Mouse (Mus musculus) hindbrain, embryonic 12.5 days (tissue): ENCODE results near the gene Gtpbp6. TPM values are rescaled to one million over a fixed set of nuclear protein-coding genes. Genes with fewer than 3 reads are reported as not detected.
A peak's percentile ranks its signal among the peaks of the same experiment; 100 is the strongest.
"Not testable (repeated sequence)": the region's sequence is repeated elsewhere in the genome, so short reads cannot be mapped to it uniquely, and the experiment has no call there.

ENCODE experiments used
- ATAC-seq: fragments of 200-750 bp; cut with Nextera tagmentation; 2 replicates; pipeline ENCODE4 v1.8.0; 2017; ENCODE audit warnings: moderate TSS enrichment; ENCODE audit not compliant: low FRiP score
- H3K27ac ChIP-seq: fragments of 300-500 bp; sonication (generic); 2 replicates; pipeline ENCODE4 v1.5.1; 2016; ENCODE audit warnings: mild to moderate bottlenecking
- H3K27me3 ChIP-seq: fragments of 300-500 bp; sonication (generic); 2 replicates; pipeline ENCODE4 v1.6.1; 2016; ENCODE audit warnings: mild to moderate bottlenecking
- H3K36me3 ChIP-seq: fragments of 300-500 bp; sonication (generic); 2 replicates; pipeline ENCODE4 v1.6.1; 2016; ENCODE audit warnings: mild to moderate bottlenecking
- H3K4me1 ChIP-seq: fragments of 300-500 bp; sonication (generic); 2 replicates; pipeline ENCODE4 v1.6.1; 2016
- H3K4me2 ChIP-seq: fragments of 300-500 bp; sonication (generic); replicated peaks from 2 replicates; pipeline ENCODE4 v1.6.1; 2016; ENCODE audit warnings: mild to moderate bottlenecking
- H3K4me3 ChIP-seq: fragments of 300-500 bp; sonication (generic); 2 replicates; pipeline ENCODE4 v1.5.1; 2016; ENCODE audit warnings: mild to moderate bottlenecking
- H3K9ac ChIP-seq: fragments of 300-500 bp; sonication (generic); 2 replicates; pipeline ENCODE4 v1.6.1; 2016; ENCODE audit warnings: mild to moderate bottlenecking, moderate library complexity
- H3K9me3 ChIP-seq: fragments of 300-500 bp; sonication (generic); replicated peaks from 2 replicates; pipeline ENCODE4 v1.6.1; 2016; ENCODE audit warnings: mild to moderate bottlenecking
- WGBS: fragments of 180-500 bp; shearing (Covaris S2); methylation state at CpG from one replicate; pipeline ENCODE4 v1.1.7; 2016; 5-methylcytosine and 5-hydroxymethylcytosine counted together
- polyA plus RNA-seq: library from polyadenylated mRNA; unstranded; fragments of >200 nt; fragmentation: Nextera tagmentation; extraction: Ambion mirVana; gene quantifications from 2 replicates; pipeline ENCODE4 v1.2.1, GENCODE M21; 2016

Gene Gtpbp6
- 53.7 and 55.8 TPM in 2 replicates for polyA plus RNA-seq

DNA sequence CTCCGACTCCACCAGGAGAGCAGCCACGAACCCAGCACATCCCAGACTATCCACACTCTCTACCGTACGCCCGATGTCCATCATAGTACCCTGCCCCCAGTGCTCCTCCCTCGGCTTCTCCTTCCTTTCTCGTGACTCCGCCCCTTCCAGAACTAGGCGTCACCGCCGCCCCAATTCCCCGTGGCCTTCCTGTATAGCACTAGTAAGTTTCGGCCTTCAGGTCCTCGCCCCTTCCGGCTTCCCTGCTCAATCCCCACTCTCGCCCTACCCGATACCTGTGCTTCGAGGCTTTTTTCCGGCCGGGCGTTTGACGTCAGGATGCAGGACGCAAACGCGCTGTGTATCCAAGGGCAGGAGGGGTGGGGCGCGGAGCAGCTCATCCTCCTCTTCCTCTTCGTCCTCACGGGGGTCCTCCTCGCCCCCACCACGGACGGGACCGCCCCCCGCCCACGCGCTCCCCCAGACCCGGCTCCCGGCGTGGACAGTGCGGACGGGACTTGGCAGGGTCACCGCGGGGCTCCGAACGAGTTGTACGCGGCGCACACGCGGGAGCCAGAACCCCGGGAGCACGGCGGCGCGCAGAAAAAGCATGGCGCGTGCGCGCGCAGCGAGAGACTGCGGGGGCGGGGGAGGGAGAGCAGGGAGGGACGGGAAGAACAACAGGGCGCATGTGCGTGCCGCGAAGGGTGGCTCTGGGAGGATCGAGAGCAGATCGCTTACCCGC lies at the start of gene Gtpbp6:
TSS of gene Gtpbp6 (minus strand) at position 617 of the 724 bp plus-strand sequence.
- peaks cover 15% of the 10 kb centered on the region for H3K4me1 ChIP-seq
- H3K4me3 ChIP-seq = peak within 1 kb of the TSS; percentile 78
- 1% methylated on average over 67 of the region's 71 CpGs for WGBS
- peak; percentile 83 for ATAC-seq
- peaks cover 40% of the 10 kb centered on the region for H3K36me3 ChIP-seq
- H3K9me3 ChIP-seq = no peaks in the 10 kb centered on the region
- H3K27ac ChIP-seq = peak within 1 kb of the TSS; percentile 97
- peak within 1 kb of the TSS; percentile 75 for H3K4me2 ChIP-seq
- H3K27me3 ChIP-seq = no peaks in the 10 kb centered on the region
- H3K9ac ChIP-seq = peak within 1 kb of the TSS; percentile 81

DNA sequence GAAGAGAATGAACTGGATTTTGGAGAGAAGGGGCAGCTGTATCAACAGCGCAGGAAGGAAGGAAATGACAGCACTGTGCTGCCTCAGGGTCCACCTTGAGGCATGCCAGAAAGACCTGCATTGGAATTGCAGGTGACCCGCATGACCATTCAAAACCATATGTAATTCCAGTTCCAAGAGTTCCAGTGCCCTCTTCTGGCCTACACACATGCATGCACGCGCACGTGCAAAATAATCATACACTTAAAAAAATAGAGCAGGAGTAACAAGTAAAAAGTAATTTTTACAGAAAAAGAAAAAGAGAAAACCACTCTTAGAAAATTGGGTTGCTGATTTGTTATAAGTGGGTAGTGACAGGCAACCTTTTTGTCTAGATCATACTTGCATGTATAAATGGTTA lies 35.0 kb upstream of the Gtpbp6 start:
- no peak overlapping the region for H3K27ac ChIP-seq
- no peak overlapping the region for H3K4me2 ChIP-seq
- H3K9ac ChIP-seq = no peak overlapping the region
- H3K36me3 ChIP-seq = peaks cover 60% of the 10 kb centered on the region
- no peak overlapping the region for H3K4me3 ChIP-seq
- no peak for ATAC-seq
- 93% methylated on average over 5 of the region's 5 CpGs for WGBS
- no peaks in the 10 kb centered on the region for H3K27me3 ChIP-seq
- H3K4me1 ChIP-seq = no peaks in the 10 kb centered on the region
- H3K9me3 ChIP-seq = no peaks in the 10 kb centered on the region

GRCm38 (mm10) chr5:110142309-110142708 lies 34.3 kb upstream of the Gtpbp6 start:
- Histone ChIP-seq H3K4me1 (0 out of 2 replicates have a peak, but pooled peaks cover under 1% of the 10 kb centered on the region), H3K9ac (no peak overlapping the region; the same call in 1 of the 2 replicates), H3K9me3 (no peaks in the 10 kb centered on the region), H3K36me3 (peaks cover 53% of the 10 kb centered on the region), H3K27ac (no peak overlapping the region), H3K27me3 (no peaks in the 10 kb centered on the region), H3K4me2 (no peak overlapping the region), H3K4me3 (no peak overlapping the region)
- no peak for ATAC-seq
- WGBS = 92% methylated on average over 2 of the region's 2 CpGs

- Histone ChIP-seq H3K27me3 (no peaks in the 10 kb centered on the region), H3K4me1 (peaks cover 8% of the 10 kb centered on the region), H3K9me3 (no peaks in the 10 kb centered on the region), H3K36me3 (peaks cover 37% of the 10 kb centered on the region), H3K27ac (no peak overlapping the region), H3K4me3 (no peak overlapping the region), H3K4me2 (no peak overlapping the region), H3K9ac (no peak overlapping the region)
- no peak for ATAC-seq
- WGBS = 94% methylated on average over 7 of the region's 7 CpGs
Observed at GRCm38 (mm10) chr5:110140424-110140823, 32.4 kb upstream of the Gtpbp6 start.

GRCm38 (mm10) chr5:110139325-110139724 lies 31.3 kb upstream of the Gtpbp6 start:
- H3K4me1 ChIP-seq = peaks cover 8% of the 10 kb centered on the region
- no peaks in the 10 kb centered on the region for H3K27me3 ChIP-seq
- H3K9ac ChIP-seq = no peak overlapping the region
- no peak overlapping the region for H3K27ac ChIP-seq
- WGBS = 94% methylated on average over 3 of the region's 3 CpGs
- no peak for ATAC-seq
- H3K4me3 ChIP-seq = no peak overlapping the region
- H3K36me3 ChIP-seq = peaks cover 27% of the 10 kb centered on the region
- H3K4me2 ChIP-seq = no peak overlapping the region
- no peaks in the 10 kb centered on the region for H3K9me3 ChIP-seq

GRCm38 (mm10) chr5:110137816-110138215 lies 29.8 kb upstream of the Gtpbp6 start:
- Histone ChIP-seq H3K27me3 (no peaks in the 10 kb centered on the region), H3K4me3 (no peak overlapping the region), H3K9me3 (0 out of 2 replicates have a peak, but pooled peaks cover 3% of the 10 kb centered on the region), H3K4me2 (no peak overlapping the region), H3K9ac (no peak overlapping the region), H3K36me3 (peaks cover 18% of the 10 kb centered on the region), H3K27ac (no peak overlapping the region), H3K4me1 (peaks cover 8% of the 10 kb centered on the region)
- WGBS = 94% methylated on average over 3 of the region's 3 CpGs
- ATAC-seq = no peak

GRCm38 (mm10) chr5:110136087-110136464 lies 28.1 kb upstream of the Gtpbp6 start:
- Histone ChIP-seq H3K4me2 (peak overlapping the region; percentile 70), H3K9ac (peak overlapping the region; percentile 90), H3K4me3 (peak overlapping the region; percentile 84), H3K4me1 (peaks cover 8% of the 10 kb centered on the region), H3K36me3 (peaks cover 14% of the 10 kb centered on the region), H3K9me3 (peaks cover 4% of the 10 kb centered on the region; the same call in 1 of the 2 replicates), H3K27ac (peak overlapping the region; percentile 85), H3K27me3 (no peaks in the 10 kb centered on the region)
- peak; percentile 66 for ATAC-seq
- WGBS = 6% methylated on average over 18 of the region's 18 CpGs

DNA sequence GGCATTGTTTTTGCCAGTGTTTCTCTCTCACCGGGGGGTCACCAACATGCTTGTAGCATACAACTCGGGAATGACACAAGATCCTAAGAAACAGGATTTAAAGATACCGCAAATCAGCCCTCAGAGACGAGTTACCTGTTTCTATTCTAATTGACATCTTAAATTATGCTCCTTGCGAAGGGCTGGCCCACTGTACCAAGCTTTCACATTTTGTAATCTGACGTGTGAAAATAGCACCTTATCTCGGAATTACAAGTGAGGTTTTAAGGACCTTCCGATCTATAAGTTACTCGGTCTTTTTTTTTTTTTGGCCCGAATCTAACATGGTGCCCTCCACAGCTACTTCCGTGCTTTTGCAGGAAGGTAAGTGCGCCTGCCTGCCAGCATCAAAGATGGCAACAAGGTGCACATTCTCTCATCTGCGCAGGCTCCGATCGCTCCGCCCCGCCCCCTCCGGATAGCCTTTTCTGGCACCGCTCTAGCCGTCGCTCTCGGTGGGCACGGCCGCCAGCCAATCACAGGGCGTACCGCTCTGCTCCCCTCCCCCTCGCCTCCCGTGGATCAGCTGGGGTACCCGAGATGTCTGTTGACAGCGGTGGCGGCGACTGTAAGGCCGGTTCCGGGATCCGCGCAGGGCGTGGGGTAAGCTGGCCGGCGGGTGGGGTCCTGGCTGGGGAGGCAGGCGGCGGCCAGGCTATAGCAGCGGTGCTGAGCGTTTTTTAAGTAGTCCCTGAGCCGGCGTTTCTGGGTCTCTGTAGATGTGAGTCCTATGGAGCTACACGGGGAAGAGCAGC lies 27.5 kb upstream of the Gtpbp6 start, which contains the start of gene Chfr:
TSS of gene Chfr (plus strand) at position 550 of the 794 bp plus-strand sequence.
- H3K27me3 ChIP-seq = no peaks in the 10 kb centered on the region
- whole genome bisulfite sequencing = 3% methylated on average over 46 of the region's 46 CpGs
- H3K4me2 ChIP-seq = peak within 1 kb of the TSS; percentile 70
- peaks cover 20% of the 10 kb centered on the region for H3K36me3 ChIP-seq
- peak; percentile 99 for ATAC-seq
- H3K4me3 ChIP-seq = peak within 1 kb of the TSS; percentile 84
- peaks cover 8% of the 10 kb centered on the region for H3K4me1 ChIP-seq
- H3K9ac ChIP-seq = peak within 1 kb of the TSS; percentile 90
- H3K27ac ChIP-seq = peak within 1 kb of the TSS; percentile 85
- peaks cover 9% of the 10 kb centered on the region for H3K9me3 ChIP-seq

- H3K4me3 ChIP-seq, H3K27me3 ChIP-seq, H3K27ac ChIP-seq, H3K4me2 ChIP-seq, H3K9ac ChIP-seq, H3K4me1 ChIP-seq, ATAC-seq, H3K9me3 ChIP-seq: not testable (repeated sequence)
- WGBS = 90% methylated on average over 3 of the region's 3 CpGs
- peaks cover 70% of the 10 kb centered on the region for H3K36me3 ChIP-seq
Observed at GRCm38 (mm10) chr5:110122380-110122779, 14.4 kb upstream of the Gtpbp6 start.

DNA sequence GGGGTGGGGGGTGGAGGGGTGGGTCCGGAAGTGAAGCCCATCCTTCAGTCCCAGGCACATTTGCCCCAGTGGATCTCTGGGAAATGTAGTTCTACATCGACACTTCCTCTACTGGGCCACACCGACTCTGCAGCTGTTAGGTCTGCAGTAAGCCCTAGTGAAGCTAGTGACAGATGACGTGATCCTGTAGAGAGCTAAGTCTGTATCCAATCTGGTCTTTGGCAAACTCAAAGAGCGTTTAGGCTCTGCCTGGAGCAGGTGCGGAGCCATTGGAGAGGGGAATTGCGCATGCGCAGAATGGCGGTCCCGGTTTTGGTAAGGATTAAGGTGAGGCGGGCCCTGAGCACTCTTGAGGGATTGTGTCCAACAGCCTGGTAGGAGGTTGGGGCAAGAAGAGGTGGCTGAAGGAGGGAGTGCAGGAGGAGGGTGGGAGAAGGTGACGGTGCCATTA lies 2.0 kb upstream of the Gtpbp6 start, which contains the start of gene Zfp605:
TSS of gene Zfp605 (plus strand) at position 102 of the 451 bp plus-strand sequence.
- ATAC-seq = peak; percentile 62
- Histone ChIP-seq H3K27me3 (no peaks in the 10 kb centered on the region), H3K27ac (peak within 1 kb of the TSS; percentile 97), H3K4me1 (peaks cover 15% of the 10 kb centered on the region), H3K4me2 (peak within 1 kb of the TSS; percentile 71), H3K9ac (peak within 1 kb of the TSS; percentile 76), H3K9me3 (no peaks in the 10 kb centered on the region), H3K4me3 (peak within 1 kb of the TSS; percentile 64), H3K36me3 (peaks cover 35% of the 10 kb centered on the region)
- WGBS = 1% methylated on average over 12 of the region's 12 CpGs

DNA sequence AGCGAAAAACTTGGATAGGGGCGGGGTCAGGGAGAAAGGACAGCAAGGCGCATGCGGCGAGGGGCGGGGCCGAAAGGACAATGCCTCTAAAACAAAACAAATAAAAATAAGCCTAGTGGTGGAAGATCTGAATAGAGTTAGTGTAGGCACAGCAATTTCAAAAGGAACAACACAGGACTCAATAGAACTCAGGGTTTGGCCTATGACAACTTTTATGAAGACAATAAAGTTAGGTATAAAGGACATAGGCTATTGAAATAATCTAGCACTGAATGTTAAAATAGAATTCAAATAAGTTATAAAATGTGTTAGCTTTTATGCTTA lies 270 bp upstream of the Gtpbp6 start:
- Histone ChIP-seq H3K27ac (peak overlapping the region; percentile 97), H3K9ac (peak overlapping the region; percentile 81), H3K4me3 (peak overlapping the region; percentile 78), H3K36me3 (peaks cover 40% of the 10 kb centered on the region), H3K9me3 (no peaks in the 10 kb centered on the region), H3K4me2 (peak overlapping the region; percentile 75), H3K27me3 (no peaks in the 10 kb centered on the region), H3K4me1 (peaks cover 15% of the 10 kb centered on the region)
- 0% methylated on average over 7 of the region's 7 CpGs for WGBS
- no peak for ATAC-seq

- Histone ChIP-seq H3K27me3 (peaks cover 3% of the 10 kb centered on the region; the same call in 1 of the 2 replicates), H3K9me3 (no peaks in the 10 kb centered on the region), H3K4me2 (peak overlapping the region; percentile 75), H3K4me1 (peaks cover 16% of the 10 kb centered on the region), H3K27ac (peak overlapping the region; percentile 97), H3K9ac (peak overlapping the region; percentile 81), H3K4me3 (peak overlapping the region; percentile 78), H3K36me3 (peaks cover 41% of the 10 kb centered on the region)
- ATAC-seq = peak; percentile 23
- 13% methylated on average over 40 of the region's 41 CpGs for WGBS
Observed at GRCm38 (mm10) chr5:110106901-110107564, 964 bp downstream of the Gtpbp6 start.
